Mouse (Mus musculus) forebrain, embryonic 16.5 days (tissue): ENCODE data around the gene Ifi208. TPM values are rescaled to one million over a fixed set of nuclear protein-coding genes. Genes with fewer than 3 reads are reported as not detected.
"Not testable (repeated sequence)": the region's sequence is repeated elsewhere in the genome, so short reads cannot be mapped to it uniquely, and the experiment has no call there.

Experiments
- ATAC-seq: fragments of 200-750 bp; cut with Nextera tagmentation; 2 replicates; pipeline ENCODE4 v1.8.0; 2017; ENCODE audit warnings: mild to moderate bottlenecking, moderate library complexity
- H3K27ac ChIP-seq: fragments of 300-500 bp; sonication (generic); 2 replicates; pipeline ENCODE4 v1.5.1; 2014; ENCODE audit warnings: low read length, control low read depth
- H3K27me3 ChIP-seq: fragments of 300-500 bp; sonication (generic); replicated peaks from 2 replicates; pipeline ENCODE4 v1.6.1; 2014; ENCODE audit warnings: low read length; ENCODE audit not compliant: control insufficient read depth, insufficient read depth
- H3K36me3 ChIP-seq: fragments of 300-500 bp; sonication (generic); 2 replicates; pipeline ENCODE4 v1.6.1; 2014; ENCODE audit not compliant: control insufficient read depth, insufficient read depth
- H3K4me1 ChIP-seq: fragments of 300-500 bp; sonication (generic); replicated peaks from 2 replicates; pipeline ENCODE4 v1.6.1; 2014; ENCODE audit warnings: low read length; ENCODE audit not compliant: control insufficient read depth, insufficient read depth
- H3K4me2 ChIP-seq: fragments of 300-500 bp; sonication (generic); 2 replicates; pipeline ENCODE4 v1.6.1; 2014; ENCODE audit warnings: mild to moderate bottlenecking, low read length, control low read depth
- H3K4me3 ChIP-seq: fragments of 300-500 bp; sonication (generic); replicated peaks from 2 replicates; pipeline ENCODE4 v1.5.1; 2014; ENCODE audit warnings: mild to moderate bottlenecking, low read length, control low read depth
- H3K9ac ChIP-seq: fragments of 300-500 bp; sonication (generic); replicated peaks from 2 replicates; pipeline ENCODE4 v1.6.1; 2014; ENCODE audit warnings: low read depth, low read length, control low read depth
- H3K9me3 ChIP-seq: fragments of 300-500 bp; sonication (generic); 2 replicates; pipeline ENCODE4 v1.6.1; 2016; ENCODE audit warnings: low read length; ENCODE audit not compliant: control insufficient read depth
- WGBS: fragments of 180-500 bp; shearing (Covaris S2); extraction: QIAGEN DNeasy Blood & Tissue Kit; methylation state at CpG from one replicate; pipeline ENCODE4 v1.1.7; 2014; 5-methylcytosine and 5-hydroxymethylcytosine counted together
- polyA plus RNA-seq: library from polyadenylated mRNA; unstranded; fragments of >200 nt; fragmentation: Nextera tagmentation; extraction: Ambion mirVana; gene quantifications from 2 replicates; pipeline ENCODE4 v1.2.1, GENCODE M21; 2015

Gene Ifi208
- 0.06 TPM in 1 of 2 replicates, not detected in the other for polyA plus RNA-seq

DNA sequence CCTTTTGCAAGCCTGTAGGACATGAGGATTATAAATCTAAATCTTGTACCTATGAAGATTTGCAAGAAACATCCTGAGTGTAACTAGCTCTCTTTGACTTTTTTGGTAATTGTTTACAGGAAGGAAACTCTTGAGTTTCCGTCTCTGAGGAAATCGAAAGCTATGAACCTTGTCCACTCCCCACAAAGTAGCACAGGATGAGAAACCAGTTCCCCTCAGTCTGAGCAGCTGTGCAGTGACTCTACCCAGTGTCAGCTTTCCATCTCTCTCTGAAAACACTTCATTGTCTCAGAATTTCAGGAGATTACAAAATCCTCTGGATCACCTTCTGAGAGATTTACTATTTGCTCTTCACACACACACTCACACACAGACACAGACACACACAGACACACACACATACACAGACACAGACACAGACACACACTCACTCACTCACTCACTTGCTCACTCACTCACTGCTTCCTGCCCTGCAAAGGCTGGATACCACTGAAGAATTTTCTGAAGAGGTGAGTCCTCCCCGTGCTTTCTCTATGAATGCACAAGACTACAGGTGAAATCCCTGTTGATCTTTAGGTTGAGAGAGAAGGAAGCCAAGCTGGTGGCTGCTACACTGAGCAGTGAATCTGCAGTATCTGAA, at the start of gene Ifi208:
Gene Ifi208, plus strand, starts transcription at position 218 of the 640 bp plus-strand sequence.
- 43% methylated on average over 3 of the region's 3 CpGs for WGBS
- H3K27ac ChIP-seq, ATAC-seq, H3K36me3 ChIP-seq, H3K4me1 ChIP-seq, H3K4me3 ChIP-seq, H3K9me3 ChIP-seq, H3K27me3 ChIP-seq, H3K9ac ChIP-seq, H3K4me2 ChIP-seq: not testable (repeated sequence)

DNA sequence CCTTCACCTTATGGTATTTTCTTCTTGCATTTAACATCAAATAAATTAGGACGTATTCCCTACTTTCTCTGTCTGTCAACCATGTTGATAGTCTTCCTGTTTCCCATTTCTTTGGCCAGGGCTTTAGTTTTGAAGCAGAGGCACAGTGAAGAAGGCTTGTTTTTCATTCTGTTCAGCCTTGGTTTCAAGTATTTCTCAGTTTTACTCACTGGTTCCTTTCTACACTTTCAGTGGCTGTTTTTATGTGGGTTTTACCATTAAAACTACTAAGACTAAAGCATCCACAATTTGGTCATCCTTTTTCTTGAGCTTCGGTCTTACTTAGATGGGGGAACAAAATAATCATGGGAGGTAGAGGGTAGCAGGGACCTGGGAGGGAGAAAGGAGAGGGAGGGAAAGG, 49.4 kb upstream of the Ifi208 start:
- Histone ChIP-seq H3K27ac (no peak overlapping the region), H3K4me3 (no peak overlapping the region), H3K36me3 (no peaks in the 10 kb centered on the region), H3K9me3 (no peaks in the 10 kb centered on the region), H3K4me2 (no peak overlapping the region), H3K27me3 (no peaks in the 10 kb centered on the region), H3K4me1 (no peaks in the 10 kb centered on the region), H3K9ac (no peak overlapping the region)
- no peak for ATAC-seq
- WGBS, result 80% methylated on average over 2 of the region's 2 CpGs

DNA sequence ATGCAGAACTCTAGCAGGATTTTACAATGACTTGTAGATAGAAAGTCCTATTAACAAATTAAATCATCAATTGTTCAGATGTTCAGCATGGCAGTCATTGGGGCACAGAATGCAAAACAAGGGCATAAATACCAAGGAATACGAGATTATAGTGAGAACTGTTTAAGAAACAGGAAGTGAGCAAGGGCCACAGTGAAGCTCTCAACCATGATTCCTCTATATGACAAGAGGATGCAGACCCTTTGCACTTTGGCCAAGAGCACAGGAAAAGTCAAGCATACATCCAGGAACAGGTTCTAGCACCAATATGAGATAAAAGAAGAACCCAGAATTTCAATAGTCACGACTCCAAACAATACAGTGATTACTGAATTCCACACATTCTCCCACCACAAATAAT, 46.8 kb upstream of the Ifi208 start:
- WGBS, result 79% methylated on average over 2 of the region's 2 CpGs
- ATAC-seq, result no peak
- Histone ChIP-seq H3K27me3 (no peaks in the 10 kb centered on the region), H3K4me2 (no peak overlapping the region), H3K4me1 (no peaks in the 10 kb centered on the region), H3K4me3 (no peak overlapping the region), H3K36me3 (no peaks in the 10 kb centered on the region), H3K9ac (no peak overlapping the region), H3K9me3 (no peaks in the 10 kb centered on the region), H3K27ac (no peak overlapping the region)

DNA sequence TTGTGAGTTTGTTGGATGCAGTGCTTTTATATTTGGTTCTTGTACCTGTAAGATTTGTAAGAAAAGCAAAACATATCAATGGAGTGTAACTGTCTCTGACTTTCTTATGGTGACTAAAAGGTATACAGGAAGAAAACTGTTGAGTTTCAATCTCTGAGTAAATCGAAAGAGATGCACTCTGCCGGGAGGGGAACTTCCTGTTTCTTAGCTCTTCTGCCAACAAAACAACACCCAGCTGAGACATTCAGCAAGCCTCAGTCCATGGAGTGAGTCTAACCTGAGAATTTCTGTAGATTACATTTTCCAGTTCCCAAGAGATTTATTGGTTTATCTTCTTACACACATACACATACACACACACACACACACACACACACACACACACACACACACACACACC, 42.9 kb upstream of the Ifi208 start, which contains the start of gene Ifi209:
Gene Ifi209, plus strand, starts transcription at position 296 of the 400 bp plus-strand sequence.
- H3K4me1 ChIP-seq, H3K4me3 ChIP-seq, H3K9me3 ChIP-seq, ATAC-seq, H3K9ac ChIP-seq, H3K27me3 ChIP-seq, H3K4me2 ChIP-seq, H3K27ac ChIP-seq, H3K36me3 ChIP-seq: not testable (repeated sequence)
- WGBS, result 89% methylated on average over 2 of the region's 2 CpGs

DNA sequence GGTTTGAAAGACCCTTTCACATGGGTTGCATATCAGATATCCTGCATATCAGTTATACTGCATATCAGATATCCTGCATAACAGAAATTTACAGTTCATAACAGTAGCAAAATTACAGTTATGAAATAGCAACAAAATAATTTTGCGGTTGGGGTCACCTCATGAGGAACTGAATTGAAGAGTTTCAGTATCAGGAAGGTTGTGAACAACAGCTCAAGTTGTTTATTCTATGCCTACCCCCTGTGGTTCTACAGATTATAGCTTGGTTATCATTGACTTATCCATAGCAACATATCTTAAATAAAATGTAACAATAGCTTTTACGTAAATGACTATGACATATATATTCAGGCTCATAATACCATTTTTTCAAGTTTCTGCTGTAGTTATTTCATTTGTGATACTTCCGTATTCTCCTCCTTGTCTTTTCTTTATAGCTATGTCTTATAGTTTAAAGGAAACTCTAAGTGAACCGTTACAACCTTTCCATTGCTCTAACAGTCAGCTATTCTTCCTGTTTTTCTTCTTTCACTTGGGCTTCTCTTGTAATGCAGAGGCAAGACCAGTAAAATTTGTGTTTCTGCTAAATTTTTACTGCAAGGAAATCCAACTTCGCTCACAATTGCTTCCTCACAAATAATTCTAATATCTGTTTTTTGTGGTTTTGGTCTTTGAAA, 39.4 kb upstream of the Ifi208 start:
- Histone ChIP-seq H3K4me3 (no peak overlapping the region), H3K27me3 (no peaks in the 10 kb centered on the region), H3K4me1 (no peaks in the 10 kb centered on the region), H3K9me3 (no peaks in the 10 kb centered on the region), H3K36me3 (no peaks in the 10 kb centered on the region), H3K4me2 (no peak overlapping the region), H3K9ac (no peak overlapping the region), H3K27ac (no peak overlapping the region)
- 91% methylated on average over 5 of the region's 5 CpGs for WGBS
- ATAC-seq, result no peak

DNA sequence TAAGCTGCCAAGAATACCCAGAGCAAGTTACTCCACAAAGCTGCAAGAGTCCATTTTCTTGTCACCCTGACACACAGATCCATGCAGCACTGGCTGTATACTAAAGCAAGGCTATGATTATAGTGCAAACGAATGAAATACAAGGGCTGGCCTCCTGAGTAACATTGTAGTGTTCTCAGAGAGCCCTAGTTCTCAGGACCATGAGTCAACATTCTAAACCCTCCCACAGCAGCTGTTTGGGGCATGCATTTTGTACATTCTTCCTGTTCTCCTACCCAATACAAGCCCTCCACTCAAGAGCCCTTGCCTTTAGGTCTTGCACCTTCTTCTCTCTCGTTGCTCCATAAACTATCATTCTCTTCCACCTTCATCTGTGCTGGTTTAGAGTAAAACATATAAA, 28.1 kb upstream of the Ifi208 start:
- H3K4me2 ChIP-seq, result no peak overlapping the region
- no peak overlapping the region for H3K27ac ChIP-seq
- H3K4me3 ChIP-seq, result no peak overlapping the region
- WGBS, result 87% methylated on average over 2 of the region's 2 CpGs
- no peaks in the 10 kb centered on the region for H3K36me3 ChIP-seq
- no peaks in the 10 kb centered on the region for H3K9me3 ChIP-seq
- ATAC-seq, result no peak
- H3K27me3 ChIP-seq, result no peaks in the 10 kb centered on the region
- H3K4me1 ChIP-seq, result no peaks in the 10 kb centered on the region
- H3K9ac ChIP-seq, result no peak overlapping the region

GRCm38 (mm10) chr1:173657973-173658372, 15.5 kb upstream of the Ifi208 start:
- Histone ChIP-seq H3K4me3 (no peak overlapping the region), H3K27me3 (no peaks in the 10 kb centered on the region), H3K9ac (no peak overlapping the region), H3K27ac (no peak overlapping the region), H3K9me3 (no peaks in the 10 kb centered on the region), H3K36me3 (no peaks in the 10 kb centered on the region), H3K4me2 (no peak overlapping the region), H3K4me1 (no peaks in the 10 kb centered on the region)
- 91% methylated on average over 4 of the region's 4 CpGs for WGBS
- ATAC-seq, result no peak

DNA sequence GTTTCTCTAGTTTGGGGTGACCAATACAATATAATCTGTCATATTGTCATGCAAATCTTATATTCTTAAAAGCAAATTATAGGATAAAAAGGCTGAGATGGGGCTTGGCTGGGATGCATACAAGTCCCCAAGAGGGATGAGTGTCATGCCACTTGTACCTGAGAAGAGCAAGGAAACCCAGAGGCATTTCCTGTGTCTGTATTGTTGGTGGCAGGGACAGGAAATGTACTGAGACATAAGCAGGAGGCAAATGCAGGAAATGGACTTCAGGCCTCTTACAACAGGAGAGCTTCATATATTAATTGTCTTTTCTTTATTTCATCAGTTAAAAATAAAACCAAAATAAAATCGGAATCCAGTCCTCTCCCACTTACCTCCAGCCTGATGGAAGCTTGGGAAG, 5.1 kb downstream of the Ifi208 start:
- not testable (repeated sequence) for ATAC-seq, H3K4me2 ChIP-seq, H3K9ac ChIP-seq, H3K4me1 ChIP-seq, H3K9me3 ChIP-seq, H3K27me3 ChIP-seq, H3K4me3 ChIP-seq, H3K36me3 ChIP-seq, H3K27ac ChIP-seq
- WGBS, result 95% methylated on average over 1 of the region's 1 CpGs

DNA sequence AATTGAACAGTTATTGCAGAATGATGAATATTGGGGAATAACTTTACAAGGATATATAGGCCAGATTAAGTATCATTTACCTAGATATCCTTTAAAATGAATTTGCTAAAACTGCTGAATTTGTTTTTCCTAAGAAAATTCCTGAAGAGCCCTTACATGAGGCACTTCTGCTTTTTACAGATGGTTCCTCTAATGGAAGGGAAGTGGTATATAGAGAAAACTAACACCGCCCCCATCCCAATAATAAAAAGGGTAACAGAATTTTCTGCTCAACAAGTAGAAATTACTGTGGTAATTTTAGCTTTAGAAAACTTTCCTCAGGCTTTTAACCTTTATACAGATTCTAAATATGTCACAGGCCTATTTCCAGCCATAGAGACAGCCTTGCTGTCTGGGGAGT, 20.8 kb downstream of the Ifi208 start:
- Histone ChIP-seq H3K9me3 (no peaks in the 10 kb centered on the region), H3K4me1 (no peaks in the 10 kb centered on the region), H3K9ac (no peak overlapping the region), H3K36me3 (no peaks in the 10 kb centered on the region), H3K4me3 (no peak overlapping the region), H3K27me3 (no peaks in the 10 kb centered on the region), H3K4me2 (no peak overlapping the region), H3K27ac (no peak overlapping the region)
- no peak for ATAC-seq
- 95% methylated on average over 1 of the region's 1 CpGs for WGBS
